Mouse (Mus musculus): Measurements from ENCODE around the gene Disp2.

GRCm38 (mm10) chr2:118846246-118846645 is 66.7 kb downstream of the Disp2 start:
- TF ChIP-seq POLR2A (IDR thresholded peaks at IDR 0.05; ENCODE audit: borderline replicate concordance, control insufficient read depth, low read depth, low read length): no peak
- TF ChIP-seq CTCF (IDR thresholded peaks at IDR 0.05; ENCODE audit: control insufficient read depth, insufficient read depth, low read length): no peak

Data from bone marrow, adult 2 months (tissue).